Mouse (Mus musculus): ENCODE measurements around the gene Myom3. TPM values are rescaled to one million over a fixed set of nuclear protein-coding genes. Genes with fewer than 3 reads are reported as not detected.

The Myom3 gene
- polyA plus RNA-seq, 1 experiment from 2014 or later = not detected

DNA sequence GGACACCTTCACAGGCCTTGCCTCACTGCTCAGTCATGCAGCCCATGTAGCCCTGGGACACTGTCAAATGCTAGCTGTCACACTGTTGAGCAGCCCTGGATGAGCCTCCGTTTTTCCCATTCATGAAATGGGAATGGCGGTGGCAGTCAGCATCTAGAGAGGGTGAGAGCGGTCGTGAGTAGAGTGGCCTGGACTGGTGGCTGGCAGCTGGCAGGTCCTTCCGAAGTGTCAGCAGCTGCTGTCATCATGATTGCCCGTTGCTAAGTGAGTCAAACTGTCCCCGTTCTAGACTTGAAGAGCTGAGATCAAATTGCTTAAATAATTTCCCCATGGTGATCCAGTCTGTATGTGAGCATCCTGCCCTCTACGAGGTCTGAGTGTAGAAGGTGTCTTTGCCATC is 28.6 kb upstream of the Myom3 start:
- ATAC-seq (replicated peaks; ENCODE audit: insufficient number of reproducible peaks, low FRiP score, low TSS enrichment) = no peak
- 45% methylated on average over 8 of the region's 8 CpGs for WGBS (ENCODE audit: insufficient replicate concordance)
- H3K27ac ChIP-seq (ENCODE audit: low read depth, low read length) = no peak overlapping the region

DNA sequence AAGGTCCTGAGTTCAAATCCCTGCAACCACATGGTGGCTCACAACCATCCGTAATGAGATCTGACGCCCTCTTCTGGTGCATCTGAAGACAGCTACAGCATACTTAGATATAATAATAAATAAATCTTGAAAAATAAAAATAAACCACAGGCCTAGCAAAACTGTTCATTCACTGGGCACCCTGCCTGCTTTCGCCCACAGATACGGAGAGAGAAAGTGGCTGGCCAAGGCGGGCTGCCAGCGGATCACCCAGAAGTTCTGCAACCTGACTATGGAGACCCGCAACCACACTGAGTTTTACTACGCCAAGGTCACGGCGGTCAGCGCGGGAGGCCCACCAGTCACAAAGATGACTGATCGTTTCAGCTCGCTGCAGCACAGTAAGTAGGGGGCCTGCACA is 25.6 kb upstream of the Myom3 start:
- H3K4me3 ChIP-seq (ENCODE audit: low read depth, low read length) = no peak overlapping the region
- 0 out of 2 replicates have a peak, but pooled peaks cover 2% of the 10 kb centered on the region for H3K9me3 ChIP-seq (replicated peaks; ENCODE audit: control insufficient read depth, low read length)
- 93% methylated on average over 14 of the region's 14 CpGs for WGBS (ENCODE audit: insufficient replicate concordance)
- no peak overlapping the region for H3K27ac ChIP-seq (ENCODE audit: low read depth, low read length)
- H3K27me3 ChIP-seq (ENCODE audit: control insufficient read depth, insufficient read depth, low read length) = 0 out of 2 replicates have a peak, but pooled peaks cover 3% of the 10 kb centered on the region
- no peak for ATAC-seq (replicated peaks; ENCODE audit: insufficient number of reproducible peaks, low FRiP score, low TSS enrichment)
- H3K4me2 ChIP-seq = no peak overlapping the region
- no peak overlapping the region for H3K9ac ChIP-seq (ENCODE audit: low read depth, low read length)
- peaks cover 8% of the 10 kb centered on the region for H3K4me1 ChIP-seq (ENCODE audit: control insufficient read depth, insufficient read depth, low read length)
- H3K36me3 ChIP-seq (ENCODE audit: control insufficient read depth, insufficient read depth, low read length) = no peaks in the 10 kb centered on the region

More for the DNA sequence above, 28.6 kb upstream of the Myom3 start:
- H3K4me1 ChIP-seq (ENCODE audit: control insufficient read depth, insufficient read depth, low read length) = peaks cover 11% of the 10 kb centered on the region
- H3K9me3 ChIP-seq (replicated peaks; ENCODE audit: control insufficient read depth, low read length) = 0 out of 2 replicates have a peak, but pooled peaks cover 2% of the 10 kb centered on the region
- no peaks in the 10 kb centered on the region for H3K36me3 ChIP-seq (ENCODE audit: control insufficient read depth, insufficient read depth, low read length)
- H3K27me3 ChIP-seq (ENCODE audit: control insufficient read depth, insufficient read depth, low read length) = 0 out of 2 replicates have a peak, but pooled peaks cover 10% of the 10 kb centered on the region
- no peak overlapping the region for H3K4me3 ChIP-seq (ENCODE audit: low read depth, low read length)
- no peak overlapping the region for H3K9ac ChIP-seq (ENCODE audit: low read depth, low read length)
- no peak overlapping the region for H3K4me2 ChIP-seq

DNA sequence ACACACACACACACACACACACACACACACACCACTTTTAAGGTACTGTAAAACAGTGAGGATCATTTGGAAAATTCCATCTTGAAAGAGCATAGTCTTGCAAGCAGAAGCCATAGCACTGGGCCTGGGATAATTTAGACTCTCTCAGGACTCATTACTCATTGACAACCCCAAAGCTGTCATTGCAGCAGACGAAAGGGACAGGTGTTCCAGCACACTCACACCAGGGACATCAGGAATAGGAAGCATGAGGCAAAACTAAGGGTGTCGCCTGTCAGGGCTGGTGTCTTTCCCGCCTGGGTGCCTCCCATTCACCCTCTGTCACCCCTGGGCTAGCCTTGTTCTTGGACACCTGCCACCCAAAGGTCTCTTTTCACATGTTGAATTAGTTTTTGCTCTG is 22.6 kb upstream of the Myom3 start:
- no peak for ATAC-seq (replicated peaks; ENCODE audit: insufficient number of reproducible peaks, low FRiP score, low TSS enrichment)
- H3K9me3 ChIP-seq (replicated peaks; ENCODE audit: control insufficient read depth, low read length) = 0 out of 2 replicates have a peak, but pooled peaks cover 2% of the 10 kb centered on the region
- no peaks in the 10 kb centered on the region for H3K36me3 ChIP-seq (ENCODE audit: control insufficient read depth, insufficient read depth, low read length)
- no peak overlapping the region for H3K27ac ChIP-seq (ENCODE audit: low read depth, low read length)
- peaks cover 11% of the 10 kb centered on the region for H3K4me1 ChIP-seq (ENCODE audit: control insufficient read depth, insufficient read depth, low read length)
- no peak overlapping the region for H3K9ac ChIP-seq (ENCODE audit: low read depth, low read length)
- H3K4me3 ChIP-seq (ENCODE audit: low read depth, low read length) = no peak overlapping the region
- 73% methylated on average over 3 of the region's 3 CpGs for WGBS (ENCODE audit: insufficient replicate concordance)
- no peaks in the 10 kb centered on the region for H3K27me3 ChIP-seq (ENCODE audit: control insufficient read depth, insufficient read depth, low read length)
- H3K4me2 ChIP-seq = no peak overlapping the region

DNA sequence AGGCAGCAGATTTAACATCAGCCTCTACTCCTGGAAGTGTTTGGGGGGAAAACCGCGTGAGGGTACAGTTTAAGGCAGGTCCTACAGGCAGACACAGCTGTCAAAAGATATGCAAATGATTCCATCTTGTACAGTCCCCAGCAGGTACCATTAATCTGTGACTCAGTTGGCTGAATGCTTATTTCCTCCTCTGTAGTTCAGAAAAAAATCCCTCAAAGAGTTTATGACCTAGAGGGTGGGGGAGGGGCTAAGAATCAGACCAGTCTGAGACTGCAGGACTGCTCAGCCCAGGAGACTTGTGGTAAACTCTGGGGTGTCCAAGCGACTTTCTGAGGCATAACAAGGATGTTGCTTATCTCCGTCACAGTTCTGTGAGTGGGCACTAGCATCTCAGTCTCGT is 21.3 kb upstream of the Myom3 start:
- H3K9me3 ChIP-seq (replicated peaks; ENCODE audit: control insufficient read depth, low read length) = 0 out of 2 replicates have a peak, but pooled peaks cover 2% of the 10 kb centered on the region
- no peak overlapping the region for H3K27ac ChIP-seq (ENCODE audit: low read depth, low read length)
- H3K36me3 ChIP-seq (ENCODE audit: control insufficient read depth, insufficient read depth, low read length) = no peaks in the 10 kb centered on the region
- ATAC-seq (replicated peaks; ENCODE audit: insufficient number of reproducible peaks, low FRiP score, low TSS enrichment) = no peak
- no peak overlapping the region for H3K4me2 ChIP-seq
- H3K4me1 ChIP-seq (ENCODE audit: control insufficient read depth, insufficient read depth, low read length) = peaks cover 11% of the 10 kb centered on the region
- no peak overlapping the region for H3K4me3 ChIP-seq (ENCODE audit: low read depth, low read length)
- H3K9ac ChIP-seq (ENCODE audit: low read depth, low read length) = no peak overlapping the region
- 44% methylated on average over 5 of the region's 5 CpGs for WGBS (ENCODE audit: insufficient replicate concordance)
- no peaks in the 10 kb centered on the region for H3K27me3 ChIP-seq (ENCODE audit: control insufficient read depth, insufficient read depth, low read length)

DNA sequence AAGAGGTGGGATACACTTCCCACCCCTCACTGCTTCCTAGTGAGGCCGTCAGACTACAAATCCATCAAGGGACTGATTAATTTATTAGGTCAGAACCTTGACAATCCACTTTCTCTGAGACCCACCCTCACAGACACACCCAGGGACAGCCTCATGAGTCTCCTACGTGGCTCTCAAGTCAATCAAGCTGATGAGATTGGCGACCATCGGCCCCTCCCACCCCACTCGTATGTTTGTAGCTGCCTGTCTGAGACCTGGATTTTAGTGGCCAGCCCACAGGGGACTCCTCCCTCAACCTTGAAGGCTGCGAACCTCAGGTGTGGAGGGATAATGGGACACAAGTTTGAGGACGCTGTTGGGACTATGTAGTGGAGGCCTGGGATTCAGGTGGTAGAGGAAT is 20.4 kb upstream of the Myom3 start:
- Histone ChIP-seq H3K27me3 (ENCODE audit: control insufficient read depth, insufficient read depth, low read length) (no peaks in the 10 kb centered on the region), H3K4me2 (no peak overlapping the region), H3K9me3 (replicated peaks; ENCODE audit: control insufficient read depth, low read length) (0 out of 2 replicates have a peak, but pooled peaks cover 2% of the 10 kb centered on the region), H3K4me3 (ENCODE audit: low read depth, low read length) (no peak overlapping the region), H3K27ac (ENCODE audit: low read depth, low read length) (no peak overlapping the region; the same call in 1 of the 2 replicates), H3K36me3 (ENCODE audit: control insufficient read depth, insufficient read depth, low read length) (no peaks in the 10 kb centered on the region), H3K9ac (ENCODE audit: low read depth, low read length) (no peak overlapping the region), H3K4me1 (ENCODE audit: control insufficient read depth, insufficient read depth, low read length) (peaks cover 11% of the 10 kb centered on the region)
- ATAC-seq (replicated peaks; ENCODE audit: insufficient number of reproducible peaks, low FRiP score, low TSS enrichment) = no peak
- 59% methylated on average over 7 of the region's 7 CpGs for WGBS (ENCODE audit: insufficient replicate concordance)

DNA sequence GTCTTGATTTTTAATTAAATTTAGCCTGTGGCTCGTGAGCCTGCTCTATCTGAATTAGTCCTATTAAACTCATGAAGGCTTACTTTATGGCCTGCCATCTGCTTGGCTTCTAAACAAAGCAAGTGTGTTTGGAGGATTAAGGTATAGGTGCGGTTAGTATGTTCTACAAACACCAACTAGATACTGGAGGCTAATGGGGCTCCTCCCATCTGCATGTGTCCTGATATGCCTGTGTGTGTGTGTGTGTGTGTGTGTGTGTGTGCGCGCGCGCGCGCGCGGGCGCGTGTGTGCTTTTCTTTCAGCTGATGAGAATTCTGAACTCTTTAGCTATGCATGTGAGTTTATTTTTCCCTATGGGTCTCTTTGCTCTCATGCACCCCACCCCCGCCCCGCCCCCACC is 19.8 kb upstream of the Myom3 start:
- Histone ChIP-seq H3K27me3 (ENCODE audit: control insufficient read depth, insufficient read depth, low read length) (no peaks in the 10 kb centered on the region), H3K4me1 (ENCODE audit: control insufficient read depth, insufficient read depth, low read length) (peaks cover 11% of the 10 kb centered on the region), H3K9me3 (replicated peaks; ENCODE audit: control insufficient read depth, low read length) (no peaks in the 10 kb centered on the region), H3K4me2 (no peak overlapping the region), H3K36me3 (ENCODE audit: control insufficient read depth, insufficient read depth, low read length) (no peaks in the 10 kb centered on the region), H3K9ac (ENCODE audit: low read depth, low read length) (no peak overlapping the region), H3K27ac (ENCODE audit: low read depth, low read length) (no peak overlapping the region), H3K4me3 (ENCODE audit: low read depth, low read length) (no peak overlapping the region)
- no peak for ATAC-seq (replicated peaks; ENCODE audit: insufficient number of reproducible peaks, low FRiP score, low TSS enrichment)
- 87% methylated on average over 14 of the region's 14 CpGs for WGBS (ENCODE audit: insufficient replicate concordance)

DNA sequence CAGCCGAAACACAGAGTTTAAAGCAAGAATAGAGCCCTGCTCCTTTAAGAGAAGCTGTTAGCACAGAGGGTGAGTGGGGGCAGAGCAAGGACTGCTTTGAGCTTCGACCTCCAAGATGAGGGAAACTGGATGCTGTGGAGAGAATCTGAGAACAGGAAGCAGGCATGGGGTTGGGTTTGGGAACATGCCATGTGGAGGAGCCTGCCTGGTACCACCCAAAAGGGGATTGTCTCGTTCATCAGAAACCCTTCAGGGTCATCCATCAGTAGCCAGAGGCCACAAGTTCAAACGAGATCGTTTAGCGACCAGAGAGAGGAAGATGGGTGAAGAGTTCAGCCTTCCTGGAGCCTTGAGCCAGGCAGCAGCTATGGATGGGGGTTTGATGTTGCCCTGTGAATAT is 16.0 kb upstream of the Myom3 start:
- Histone ChIP-seq H3K4me1 (ENCODE audit: control insufficient read depth, insufficient read depth, low read length) (peaks cover 8% of the 10 kb centered on the region), H3K27ac (ENCODE audit: low read depth, low read length) (no peak overlapping the region), H3K27me3 (ENCODE audit: control insufficient read depth, insufficient read depth, low read length) (no peaks in the 10 kb centered on the region), H3K9me3 (replicated peaks; ENCODE audit: control insufficient read depth, low read length) (no peaks in the 10 kb centered on the region), H3K9ac (ENCODE audit: low read depth, low read length) (no peak overlapping the region), H3K4me2 (no peak overlapping the region), H3K36me3 (ENCODE audit: control insufficient read depth, insufficient read depth, low read length) (no peaks in the 10 kb centered on the region), H3K4me3 (ENCODE audit: low read depth, low read length) (no peak overlapping the region)
- ATAC-seq (replicated peaks; ENCODE audit: insufficient number of reproducible peaks, low FRiP score, low TSS enrichment) = no peak
- 40% methylated on average over 6 of the region's 6 CpGs for WGBS (ENCODE audit: insufficient replicate concordance)

DNA sequence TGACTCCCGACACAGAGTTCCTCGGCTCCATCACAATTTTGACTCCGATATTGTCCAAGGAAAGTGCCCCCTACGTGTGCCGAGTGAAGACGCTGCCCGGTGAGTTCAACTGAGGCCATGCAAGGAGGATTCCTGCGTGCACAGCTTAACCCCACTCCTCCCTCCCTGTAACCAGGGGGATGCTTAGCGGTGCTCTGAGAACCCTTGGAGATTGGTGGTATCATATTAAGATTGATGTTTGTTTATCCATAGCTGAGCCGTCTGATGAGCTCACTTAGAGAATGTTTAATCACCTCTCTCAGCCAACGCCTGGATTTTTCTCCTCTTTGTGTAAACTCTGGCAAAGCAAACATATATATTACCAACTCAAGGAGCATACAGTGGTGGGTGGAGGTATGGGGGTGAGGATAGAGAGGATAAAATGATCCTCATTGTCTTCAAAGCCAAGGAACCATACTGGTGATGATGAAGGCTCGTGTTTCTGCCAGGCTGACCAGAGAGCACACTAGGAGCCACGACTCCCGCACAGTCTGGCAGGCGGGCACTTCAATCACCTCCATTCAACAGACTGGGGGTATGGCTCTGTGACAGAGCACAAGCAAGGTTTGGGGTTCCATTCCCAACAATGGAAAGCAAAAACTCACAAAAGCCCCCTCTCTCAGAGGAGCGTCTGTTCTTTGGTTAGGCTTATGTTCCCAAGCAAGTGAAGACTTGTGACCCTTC is 14.6 kb upstream of the Myom3 start:
- Histone ChIP-seq H3K27me3 (ENCODE audit: control insufficient read depth, insufficient read depth, low read length) (no peaks in the 10 kb centered on the region), H3K4me2 (no peak overlapping the region), H3K4me1 (ENCODE audit: control insufficient read depth, insufficient read depth, low read length) (no peaks in the 10 kb centered on the region; the same call in 1 of the 2 replicates), H3K9me3 (replicated peaks; ENCODE audit: control insufficient read depth, low read length) (no peaks in the 10 kb centered on the region), H3K4me3 (ENCODE audit: low read depth, low read length) (no peak overlapping the region), H3K27ac (ENCODE audit: low read depth, low read length) (no peak overlapping the region), H3K36me3 (ENCODE audit: control insufficient read depth, insufficient read depth, low read length) (no peaks in the 10 kb centered on the region), H3K9ac (ENCODE audit: low read depth, low read length) (no peak overlapping the region)
- no peak for ATAC-seq (replicated peaks; ENCODE audit: insufficient number of reproducible peaks, low FRiP score, low TSS enrichment)
- 57% methylated on average over 16 of the region's 16 CpGs for WGBS (ENCODE audit: insufficient replicate concordance)

DNA sequence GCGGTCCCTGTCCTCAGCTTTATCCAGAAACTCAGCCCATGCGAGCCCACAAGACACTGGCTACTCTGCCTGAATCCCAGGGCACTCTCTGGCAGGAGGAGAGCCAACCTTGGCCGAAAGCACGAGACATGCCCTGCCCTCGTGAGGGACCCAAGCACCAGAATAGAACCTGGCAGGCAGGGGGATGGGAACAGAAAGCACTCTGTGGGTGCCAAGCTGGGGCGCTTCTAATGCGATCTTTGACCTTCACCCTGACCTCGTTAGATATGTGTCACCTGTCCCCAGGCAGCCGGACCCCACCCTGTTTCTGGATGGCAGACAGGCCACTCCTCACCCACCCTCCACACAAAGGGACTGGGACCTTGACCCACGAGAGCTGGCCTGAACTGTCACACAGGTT is 13.9 kb upstream of the Myom3 start:
- 73% methylated on average over 10 of the region's 10 CpGs for WGBS (ENCODE audit: insufficient replicate concordance)
- no peak overlapping the region for H3K27ac ChIP-seq (ENCODE audit: low read depth, low read length)

More for the DNA sequence above, 13.9 kb upstream of the Myom3 start:
- Histone ChIP-seq H3K27me3 (ENCODE audit: control insufficient read depth, insufficient read depth, low read length) (no peaks in the 10 kb centered on the region), H3K4me3 (ENCODE audit: low read depth, low read length) (no peak overlapping the region), H3K36me3 (ENCODE audit: control insufficient read depth, insufficient read depth, low read length) (no peaks in the 10 kb centered on the region), H3K4me1 (ENCODE audit: control insufficient read depth, insufficient read depth, low read length) (no peaks in the 10 kb centered on the region; the same call in 1 of the 2 replicates), H3K9me3 (replicated peaks; ENCODE audit: control insufficient read depth, low read length) (no peaks in the 10 kb centered on the region), H3K4me2 (no peak overlapping the region), H3K9ac (ENCODE audit: low read depth, low read length) (no peak overlapping the region)
- no peak for ATAC-seq (replicated peaks; ENCODE audit: insufficient number of reproducible peaks, low FRiP score, low TSS enrichment)
